Mouse (Mus musculus) v-Abl transformed pro-B cells (cell line): Measurements from ENCODE around the gene Dnmt1.

Experiments used
- in situ Hi-C, 2 experiments: fragments of 400-800 bp; cut with MboI; formaldehyde crosslinking; loops; one replicate each; pipeline ENCODE4 v1.15.1; 2025; ENCODE audit not compliant: unreplicated experiment in 2 of 2

The Dnmt1 gene

GRCm38 (mm10) chr9:20978409-20979095, 18.9 kb upstream of the Dnmt1 start:
- in situ Hi-C loops, result no loop called here

GRCm38 (mm10) chr9:20976961-20977689, 17.4 kb upstream of the Dnmt1 start:
- in situ Hi-C loops, result no loop called here

- in situ Hi-C loops, result no loop called here
Measured at GRCm38 (mm10) chr9:20976216-20976960, 16.7 kb upstream of the Dnmt1 start, which contains the start of gene S1pr2. Gene S1pr2, minus strand, starts transcription at chr9:20976781.

- in situ Hi-C loops, result no loop called here
Measured at GRCm38 (mm10) chr9:20975431-20976215, 15.9 kb upstream of the Dnmt1 start.

GRCm38 (mm10) chr9:20973682-20974075, 14.0 kb upstream of the Dnmt1 start:
- in situ Hi-C loops, result no loop called here

GRCm38 (mm10) chr9:20973001-20973681, 13.5 kb upstream of the Dnmt1 start:
- in situ Hi-C loops, result no loop called here

- in situ Hi-C loops, result no loop called here
Measured at GRCm38 (mm10) chr9:20972141-20972992, 12.7 kb upstream of the Dnmt1 start.

- in situ Hi-C loops, result no loop called here
Measured at GRCm38 (mm10) chr9:20971751-20972140, 12.1 kb upstream of the Dnmt1 start.

GRCm38 (mm10) chr9:20966747-20967146, 7.1 kb upstream of the Dnmt1 start:
- in situ Hi-C loops, result no loop called here

- in situ Hi-C loops, result no loop called here
Measured at GRCm38 (mm10) chr9:20966008-20966407, 6.3 kb upstream of the Dnmt1 start.

- in situ Hi-C loops, result no loop called here
Measured at GRCm38 (mm10) chr9:20965606-20966005, 5.9 kb upstream of the Dnmt1 start.

- in situ Hi-C loops, result no loop called here
Measured at GRCm38 (mm10) chr9:20961557-20961956, 1.9 kb upstream of the Dnmt1 start.

- in situ Hi-C loops, result no loop called here
Measured at GRCm38 (mm10) chr9:20956989-20957388, 2.7 kb downstream of the Dnmt1 start.

- in situ Hi-C loops, result no loop called here
Measured at GRCm38 (mm10) chr9:20952520-20953227, 7.0 kb downstream of the Dnmt1 start.

- in situ Hi-C loops, result no loop called here
Measured at GRCm38 (mm10) chr9:20951966-20952519, 7.6 kb downstream of the Dnmt1 start.

GRCm38 (mm10) chr9:20951441-20951840, 8.2 kb downstream of the Dnmt1 start:
- in situ Hi-C loops, result no loop called here

GRCm38 (mm10) chr9:20950419-20950818, 9.3 kb downstream of the Dnmt1 start:
- in situ Hi-C loops, result no loop called here
